Mouse (Mus musculus): ENCODE data around the gene Frat2. TPM values are rescaled to one million over a fixed set of nuclear protein-coding genes. Genes with fewer than 3 reads are reported as not detected.

Frat2 gene
- total RNA-seq, 2 experiments from 2014 or later: 2.6 to 5.4 TPM

- ATAC-seq (replicated peaks; ENCODE audit: low FRiP score, poor library complexity, severe bottlenecking): peak; percentile 16; the same call in 1 of the 2 replicates
These were observed 796 bp downstream of the Frat2 start for GRCm38 (mm10) chr19:41847091-41847581.

GRCm38 (mm10) chr19:41846366-41847090 lies 1.4 kb downstream of the Frat2 start:
- no peak for ATAC-seq (replicated peaks; ENCODE audit: low FRiP score, poor library complexity, severe bottlenecking)

- ATAC-seq (replicated peaks; ENCODE audit: low FRiP score, poor library complexity, severe bottlenecking): no peak
These were observed 3.6 kb downstream of the Frat2 start for GRCm38 (mm10) chr19:41844345-41844744.

- no peak for ATAC-seq (replicated peaks; ENCODE audit: low FRiP score, poor library complexity, severe bottlenecking)
These were observed 5.2 kb downstream of the Frat2 start for GRCm38 (mm10) chr19:41842706-41843105.

GRCm38 (mm10) chr19:41842196-41842595 lies 5.7 kb downstream of the Frat2 start:
- no peak for ATAC-seq (replicated peaks; ENCODE audit: low FRiP score, poor library complexity, severe bottlenecking)

GRCm38 (mm10) chr19:41841105-41841750 lies 6.7 kb downstream of the Frat2 start:
- ATAC-seq (replicated peaks; ENCODE audit: low FRiP score, poor library complexity, severe bottlenecking): no peak

GRCm38 (mm10) chr19:41839685-41840084 lies 8.2 kb downstream of the Frat2 start:
- no peak for ATAC-seq (replicated peaks; ENCODE audit: low FRiP score, poor library complexity, severe bottlenecking)

GRCm38 (mm10) chr19:41838808-41839207 lies 9.1 kb downstream of the Frat2 start:
- ATAC-seq (replicated peaks; ENCODE audit: low FRiP score, poor library complexity, severe bottlenecking): no peak

GRCm38 (mm10) chr19:41837917-41838261 lies 10.0 kb downstream of the Frat2 start:
- ATAC-seq (replicated peaks; ENCODE audit: low FRiP score, poor library complexity, severe bottlenecking): peak; percentile 20; the same call in 1 of the 2 replicates

GRCm38 (mm10) chr19:41837194-41837916 lies 10.6 kb downstream of the Frat2 start:
- peak; percentile 62 for ATAC-seq (replicated peaks; ENCODE audit: low FRiP score, poor library complexity, severe bottlenecking)

- ATAC-seq (replicated peaks; ENCODE audit: low FRiP score, poor library complexity, severe bottlenecking): no peak
These were observed 11.2 kb downstream of the Frat2 start for GRCm38 (mm10) chr19:41836719-41837118.

- ATAC-seq (replicated peaks; ENCODE audit: low FRiP score, poor library complexity, severe bottlenecking): peak; percentile 88
These were observed 12.1 kb downstream of the Frat2 start for GRCm38 (mm10) chr19:41835816-41836215.

GRCm38 (mm10) chr19:41835407-41835806 lies 12.5 kb downstream of the Frat2 start:
- no peak for ATAC-seq (replicated peaks; ENCODE audit: low FRiP score, poor library complexity, severe bottlenecking)

GRCm38 (mm10) chr19:41832501-41833201 lies 15.3 kb downstream of the Frat2 start:
- no peak for ATAC-seq (replicated peaks; ENCODE audit: low FRiP score, poor library complexity, severe bottlenecking)

- no peak for ATAC-seq (replicated peaks; ENCODE audit: low FRiP score, poor library complexity, severe bottlenecking)
These were observed 16.1 kb downstream of the Frat2 start for GRCm38 (mm10) chr19:41831718-41832391.

GRCm38 (mm10) chr19:41831101-41831570 lies 16.8 kb downstream of the Frat2 start:
- ATAC-seq (replicated peaks; ENCODE audit: low FRiP score, poor library complexity, severe bottlenecking): no peak

- ATAC-seq (replicated peaks; ENCODE audit: low FRiP score, poor library complexity, severe bottlenecking): peak; percentile 45; the same call in 1 of the 2 replicates
These were observed 17.6 kb downstream of the Frat2 start for GRCm38 (mm10) chr19:41830106-41831031.

- peak; percentile 91 for ATAC-seq (replicated peaks; ENCODE audit: low FRiP score, poor library complexity, severe bottlenecking)
These were observed 18.4 kb downstream of the Frat2 start, which contains the start of gene Frat1 for GRCm38 (mm10) chr19:41829381-41830105. Gene Frat1 (plus strand): TSS chr19:41829970.
